Mouse (Mus musculus) monocyte, adult 5-6 weeks (primary cell): ENCODE measurements around the gene Mthfd1. TPM values are rescaled to one million over a fixed set of nuclear protein-coding genes. Genes with fewer than 3 reads are reported as not detected.
A peak's percentile ranks its signal among the peaks of the same experiment; 100 is the strongest.

Experiments
- ATAC-seq: fragments of 153-309, 156-312 bp; replicated peaks from 2 replicates; pipeline ENCODE4 v1.8.0; 2017; ENCODE audit warnings: mild to moderate bottlenecking; ENCODE audit not compliant: low TSS enrichment, insufficient number of reproducible peaks, severe bottlenecking, poor library complexity, low FRiP score
- total RNA-seq: library from RNA; stranded (forward); fragments of 200-1000, 200-491, 200-594 nt; gene quantifications from 3 replicates; pipeline ENCODE4 v1.2.3, GENCODE M21; 2017

Mthfd1 gene
- total RNA-seq, 1 experiment from 2014 or later = 31.0 TPM

GRCm38 (mm10) chr12:76289428-76289827, 34.3 kb downstream of the Mthfd1 start:
- no peak for ATAC-seq

GRCm38 (mm10) chr12:76290271-76290670, 35.2 kb downstream of the Mthfd1 start:
- no peak for ATAC-seq

- ATAC-seq = no peak
These were observed 38.1 kb downstream of the Mthfd1 start for GRCm38 (mm10) chr12:76293192-76293591.

GRCm38 (mm10) chr12:76297830-76298229, 42.7 kb downstream of the Mthfd1 start:
- ATAC-seq = no peak

GRCm38 (mm10) chr12:76299361-76299906, 44.3 kb downstream of the Mthfd1 start:
- ATAC-seq = no peak

- no peak for ATAC-seq
These were observed 45.3 kb downstream of the Mthfd1 start for GRCm38 (mm10) chr12:76300367-76300766.

- ATAC-seq = no peak
These were observed 48.4 kb downstream of the Mthfd1 start for GRCm38 (mm10) chr12:76303474-76303873.

GRCm38 (mm10) chr12:76304199-76304598, 49.1 kb downstream of the Mthfd1 start:
- no peak for ATAC-seq

GRCm38 (mm10) chr12:76305107-76305506, 50.0 kb downstream of the Mthfd1 start:
- no peak for ATAC-seq

GRCm38 (mm10) chr12:76306852-76307561, 51.9 kb downstream of the Mthfd1 start:
- no peak for ATAC-seq

- ATAC-seq = 0 out of 2 replicates have a peak, but pooled peaks have one; percentile 36
These were observed 52.9 kb downstream of the Mthfd1 start for GRCm38 (mm10) chr12:76307964-76308363.

- ATAC-seq = no peak
These were observed 53.3 kb downstream of the Mthfd1 start for GRCm38 (mm10) chr12:76308436-76308835.

- ATAC-seq = no peak
These were observed 54.9 kb downstream of the Mthfd1 start for GRCm38 (mm10) chr12:76310007-76310406.

- no peak for ATAC-seq
These were observed 55.5 kb downstream of the Mthfd1 start for GRCm38 (mm10) chr12:76310633-76311032.

- ATAC-seq = no peak
These were observed 56.1 kb downstream of the Mthfd1 start for GRCm38 (mm10) chr12:76311227-76311626.

GRCm38 (mm10) chr12:76311951-76312350, 56.9 kb downstream of the Mthfd1 start:
- ATAC-seq = no peak

- ATAC-seq = peak; percentile 95
These were observed 63.4 kb downstream of the Mthfd1 start for GRCm38 (mm10) chr12:76318282-76319212.

- no peak for ATAC-seq
These were observed 69.8 kb downstream of the Mthfd1 start, which contains the start of gene Akap5 for GRCm38 (mm10) chr12:76324679-76325431. Gene Akap5, plus strand, starts transcription at chr12:76324891.
